Mouse (Mus musculus): ENCODE data around the gene Gm11214. TPM values are rescaled to one million over a fixed set of nuclear protein-coding genes. Genes with fewer than 3 reads are reported as not detected.

Gm11214 gene
- polyA plus RNA-seq, 1 experiment from 2014 or later: not detected

Other genes with a start within 250 kb of the Gm11214 start
- 4.6 and 6.0 TPM in 2 replicates for gene Whrn, start 167.4 kb downstream of the Gm11214 start, polyA plus RNA-seq (2014; fragmentation: Nextera tagmentation; extraction: Ambion mirVana)
- 267 and 268 TPM in 2 replicates for gene Atp6v1g1, start 118.6 kb downstream of the Gm11214 start, polyA plus RNA-seq (2014; fragmentation: Nextera tagmentation; extraction: Ambion mirVana)
- gene Tmem268, start 104.6 kb downstream of the Gm11214 start, polyA plus RNA-seq (2014; fragmentation: Nextera tagmentation; extraction: Ambion mirVana): 4.9 and 7.0 TPM in 2 replicates
- gene Gm11213, start 58.1 kb downstream of the Gm11214 start, polyA plus RNA-seq (2014; fragmentation: Nextera tagmentation; extraction: Ambion mirVana): not detected in 2 replicates
- not detected in 2 replicates for gene Tex48, start 41.0 kb downstream of the Gm11214 start, polyA plus RNA-seq (2014; fragmentation: Nextera tagmentation; extraction: Ambion mirVana)
- gene Tnfsf15, start 81.7 kb upstream of the Gm11214 start, polyA plus RNA-seq (2014; fragmentation: Nextera tagmentation; extraction: Ambion mirVana): 0.14 TPM in 1 of 2 replicates, not detected in the other
- gene Tnfsf8, start 198.0 kb upstream of the Gm11214 start, polyA plus RNA-seq (2014; fragmentation: Nextera tagmentation; extraction: Ambion mirVana): 0.17 TPM in 1 of 2 replicates, not detected in the other

Measured in stomach, embryonic 14.5 days (tissue).